Mouse (Mus musculus): ENCODE results near the gene Nploc4. TPM values are rescaled to one million over a fixed set of nuclear protein-coding genes. Genes with fewer than 3 reads are reported as not detected.

The Nploc4 gene
- polyA plus RNA-seq, 1 experiment, result 61.8 TPM

DNA sequence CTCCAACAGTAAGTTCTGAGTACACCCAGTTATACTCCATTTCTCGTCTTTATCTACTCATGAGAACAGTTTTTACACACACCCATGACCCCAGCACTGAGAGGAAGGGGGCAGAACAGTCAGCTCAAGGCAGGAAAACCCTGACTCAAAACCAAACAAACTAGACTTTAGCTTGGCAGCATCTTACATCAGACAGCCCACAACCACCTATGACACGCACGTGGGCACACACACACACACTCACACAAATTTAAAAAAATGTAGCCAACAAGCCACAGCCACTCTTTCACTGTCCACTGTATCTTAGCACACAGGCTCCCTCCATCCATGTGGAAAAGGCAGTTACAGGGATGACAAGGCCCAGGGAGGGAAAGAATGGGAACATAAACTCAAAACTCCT, 10.8 kb downstream of the Nploc4 start:
- no peaks in the 10 kb centered on the region for H3K27me3 ChIP-seq (ENCODE audit: control insufficient read depth, insufficient read depth, insufficient read length)
- TF ChIP-seq USF1 (IDR thresholded peaks at IDR 0.05; ENCODE audit: low read depth) (no peak), REST (IDR thresholded peaks at IDR 0.05; ENCODE audit: insufficient read depth, insufficient read length) (no peak), POLR2AphosphoS2 (IDR thresholded peaks at IDR 0.05; ENCODE audit: insufficient read length, low read depth) (no peak), POLR2A (IDR thresholded peaks at IDR 0.05; ENCODE audit: insufficient read length, low read depth) (no peak), SRF (IDR thresholded peaks at IDR 0.05; ENCODE audit: control insufficient read depth, insufficient read length, low read depth) (no peak), TCF12 (IDR thresholded peaks at IDR 0.05; ENCODE audit: insufficient read depth, poor library complexity, severe bottlenecking) (no peak), TCF3 (IDR thresholded peaks at IDR 0.05; ENCODE audit: insufficient read length, low read depth) (no peak), CEBPB (IDR thresholded peaks at IDR 0.05; ENCODE audit: insufficient read depth, poor library complexity, severe bottlenecking) (no peak), E2F4 (IDR thresholded peaks at IDR 0.05; ENCODE audit: insufficient read depth) (no peak), MAX (IDR thresholded peaks at IDR 0.05; ENCODE audit: low read depth) (no peak)
- H3K79me2 ChIP-seq (ENCODE audit: control insufficient read depth, insufficient read depth), result peaks cover 55% of the 10 kb centered on the region
- H3ac ChIP-seq (ENCODE audit: control insufficient read depth, insufficient read length), result no peak overlapping the region
- no peak overlapping the region for H3K4me2 ChIP-seq (ENCODE audit: low read depth)
- peaks cover 66% of the 10 kb centered on the region for H3K36me3 ChIP-seq (ENCODE audit: control insufficient read depth, insufficient read depth)
- H3K4me3 ChIP-seq, result no peak overlapping the region

DNA sequence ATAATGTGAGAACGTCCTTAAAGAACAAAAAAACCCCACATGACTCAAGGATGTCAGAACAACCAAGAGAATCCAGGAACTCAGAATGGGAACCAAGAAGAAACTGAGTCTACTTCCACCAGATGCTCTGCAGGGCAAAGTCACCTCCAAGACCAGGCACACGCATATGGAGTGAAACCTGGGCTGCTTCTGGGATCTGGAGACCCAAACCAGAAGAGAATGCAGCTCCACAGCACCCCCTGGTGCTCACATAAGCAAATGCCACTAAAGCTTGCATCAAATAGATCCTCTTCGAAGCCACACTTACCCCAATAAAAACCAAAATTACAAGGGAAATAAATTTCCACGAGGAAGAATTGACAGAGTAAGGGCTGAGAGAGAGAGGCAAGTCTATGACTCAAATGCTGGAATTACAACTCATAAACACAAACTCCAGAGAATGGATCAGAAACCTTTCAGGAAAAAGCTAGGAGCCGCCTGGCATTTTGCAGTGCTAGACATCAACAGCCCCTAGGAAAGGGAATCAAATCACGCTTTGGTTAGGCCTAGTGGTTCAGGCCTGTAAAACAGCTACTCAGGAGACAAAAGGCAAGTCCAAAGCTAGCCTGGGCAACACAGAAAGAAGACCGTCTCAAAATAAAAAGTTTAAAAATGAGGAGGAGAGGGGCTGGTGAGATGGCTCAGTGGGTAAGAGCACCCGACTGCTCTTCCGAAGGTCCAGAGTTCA, 13.8 kb downstream of the Nploc4 start:
- no peak overlapping the region for H3K4me3 ChIP-seq
- H3K4me2 ChIP-seq (ENCODE audit: low read depth), result no peak overlapping the region
- no peaks in the 10 kb centered on the region for H3K27me3 ChIP-seq (ENCODE audit: control insufficient read depth, insufficient read depth, insufficient read length)
- TF ChIP-seq USF1 (IDR thresholded peaks at IDR 0.05; ENCODE audit: low read depth), result no peak
- no peak for TF ChIP-seq REST (IDR thresholded peaks at IDR 0.05; ENCODE audit: insufficient read depth, insufficient read length)
- TF ChIP-seq SRF (IDR thresholded peaks at IDR 0.05; ENCODE audit: control insufficient read depth, insufficient read length, low read depth), result no peak
- TF ChIP-seq TCF12 (IDR thresholded peaks at IDR 0.05; ENCODE audit: insufficient read depth, poor library complexity, severe bottlenecking), result no peak
- no peak for TF ChIP-seq TCF3 (IDR thresholded peaks at IDR 0.05; ENCODE audit: insufficient read length, low read depth)
- no peak for TF ChIP-seq MYOD1 (IDR thresholded peaks at IDR 0.05; ENCODE audit: control insufficient read depth in 1 of 3, insufficient read length in 2 of 3, low read depth in 2 of 3)
- no peak for TF ChIP-seq POLR2AphosphoS2 (IDR thresholded peaks at IDR 0.05; ENCODE audit: insufficient read length, low read depth)
- no peak for TF ChIP-seq POLR2A (IDR thresholded peaks at IDR 0.05; ENCODE audit: insufficient read length, low read depth)
- no peak for TF ChIP-seq MYOG (IDR thresholded peaks at IDR 0.05; ENCODE audit: control insufficient read depth in 1 of 3, insufficient read depth in 1 of 3, insufficient read length in 2 of 3, low read depth in 2 of 3)
- TF ChIP-seq MAX (IDR thresholded peaks at IDR 0.05; ENCODE audit: low read depth), result no peak
- H3K79me2 ChIP-seq (ENCODE audit: control insufficient read depth, insufficient read depth), result peaks cover 35% of the 10 kb centered on the region
- no peak overlapping the region for H3ac ChIP-seq (ENCODE audit: control insufficient read depth, insufficient read length)
- H3K36me3 ChIP-seq (ENCODE audit: control insufficient read depth, insufficient read depth), result peaks cover 72% of the 10 kb centered on the region

DNA sequence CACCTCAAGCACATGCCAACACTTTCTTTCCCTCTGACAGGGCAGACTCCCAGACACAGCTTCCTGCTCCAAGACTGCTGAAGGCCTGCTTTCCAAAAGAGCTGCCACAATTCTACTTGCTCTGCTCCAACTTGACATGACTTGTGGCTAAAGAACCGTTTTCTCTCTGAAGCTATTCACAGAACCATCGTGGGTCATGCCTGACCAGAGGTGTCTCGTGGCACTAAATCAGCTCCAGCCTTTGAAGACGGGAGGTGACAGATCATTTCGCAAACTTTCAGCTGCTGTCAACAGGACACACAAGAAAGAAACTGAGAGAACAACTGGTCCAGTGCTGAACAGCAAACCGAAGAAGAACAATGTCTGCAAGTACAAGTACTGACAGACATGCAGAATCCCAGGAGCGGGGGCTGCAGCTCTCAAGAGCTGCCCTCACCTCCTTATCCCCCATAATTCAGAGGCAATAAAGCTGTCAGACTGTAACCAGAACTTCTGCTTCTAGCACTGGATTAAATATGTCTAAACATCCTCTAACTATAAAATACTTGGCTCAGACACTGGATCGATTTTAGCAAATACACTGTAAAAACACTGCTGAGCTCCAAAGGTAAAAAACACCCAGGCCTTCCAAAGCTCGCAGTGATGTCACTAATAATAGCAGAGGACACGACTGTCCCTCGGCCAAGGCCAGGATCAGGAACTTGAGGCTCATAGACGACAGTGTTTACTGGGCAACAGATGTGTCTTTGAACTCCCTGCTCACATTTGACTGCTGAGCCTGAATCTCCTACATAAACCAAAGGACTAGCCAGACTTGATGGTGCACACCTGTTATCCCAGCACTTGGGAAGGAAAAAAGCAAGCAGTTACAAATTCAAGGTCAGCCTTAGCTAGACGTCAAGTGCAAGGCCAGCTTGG, 14.6 kb downstream of the Nploc4 start:
- H3ac ChIP-seq (ENCODE audit: control insufficient read depth, insufficient read length), result no peak overlapping the region
- no peak overlapping the region for H3K4me2 ChIP-seq (ENCODE audit: low read depth)

DNA sequence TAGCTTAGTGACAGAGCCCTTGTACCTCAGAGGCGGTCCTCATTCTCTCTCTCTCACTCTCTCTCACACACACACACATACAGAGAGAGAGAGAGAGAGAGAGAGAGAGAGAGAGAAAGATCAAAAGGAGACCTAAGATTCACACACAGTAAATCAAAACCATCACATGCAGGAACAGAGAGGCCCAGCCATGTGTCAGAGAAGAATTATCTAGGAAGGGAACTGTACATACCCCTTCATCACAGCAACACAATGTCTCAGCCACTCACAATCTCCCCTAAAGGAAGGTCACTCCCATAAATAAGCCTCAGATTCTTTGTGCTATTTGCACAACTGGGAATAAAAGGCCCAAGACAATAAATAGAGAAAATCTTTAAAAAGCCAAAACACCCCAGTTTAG, 18.9 kb downstream of the Nploc4 start:
- no peak overlapping the region for H3ac ChIP-seq (ENCODE audit: control insufficient read depth, insufficient read length)
- H3K27me3 ChIP-seq (ENCODE audit: control insufficient read depth, insufficient read depth, insufficient read length), result no peaks in the 10 kb centered on the region
- H3K4me2 ChIP-seq (ENCODE audit: low read depth), result no peak overlapping the region
- H3K36me3 ChIP-seq (ENCODE audit: control insufficient read depth, insufficient read depth), result peaks cover 62% of the 10 kb centered on the region
- TF ChIP-seq TCF3 (IDR thresholded peaks at IDR 0.05; ENCODE audit: insufficient read length, low read depth) (no peak), MAX (IDR thresholded peaks at IDR 0.05; ENCODE audit: low read depth) (no peak), CEBPB (IDR thresholded peaks at IDR 0.05; ENCODE audit: insufficient read depth, poor library complexity, severe bottlenecking) (no peak), USF1 (IDR thresholded peaks at IDR 0.05; ENCODE audit: low read depth) (no peak), E2F4 (IDR thresholded peaks at IDR 0.05; ENCODE audit: insufficient read depth) (no peak), REST (IDR thresholded peaks at IDR 0.05; ENCODE audit: insufficient read depth, insufficient read length) (no peak), POLR2A (IDR thresholded peaks at IDR 0.05; ENCODE audit: insufficient read length, low read depth) (no peak), POLR2AphosphoS2 (IDR thresholded peaks at IDR 0.05; ENCODE audit: insufficient read length, low read depth) (no peak), MYOD1 (IDR thresholded peaks at IDR 0.05; ENCODE audit: control insufficient read depth in 1 of 3, insufficient read length in 2 of 3, low read depth in 2 of 3) (no peak), SRF (IDR thresholded peaks at IDR 0.05; ENCODE audit: control insufficient read depth, insufficient read length, low read depth) (no peak), MYOG (IDR thresholded peaks at IDR 0.05; ENCODE audit: control insufficient read depth in 1 of 3, insufficient read depth in 1 of 3, insufficient read length in 2 of 3, low read depth in 2 of 3) (no peak), TCF12 (IDR thresholded peaks at IDR 0.05; ENCODE audit: insufficient read depth, poor library complexity, severe bottlenecking) (no peak)
- H3K79me2 ChIP-seq (ENCODE audit: control insufficient read depth, insufficient read depth), result peaks cover 13% of the 10 kb centered on the region
- no peak overlapping the region for H3K4me3 ChIP-seq

More for the DNA sequence above, 14.6 kb downstream of the Nploc4 start:
- TF ChIP-seq MYOD1 (IDR thresholded peaks at IDR 0.05; ENCODE audit: control insufficient read depth in 1 of 3, insufficient read length in 2 of 3, low read depth in 2 of 3) (no peak), E2F4 (IDR thresholded peaks at IDR 0.05; ENCODE audit: insufficient read depth) (no peak), USF1 (IDR thresholded peaks at IDR 0.05; ENCODE audit: low read depth) (no peak), MYOG (IDR thresholded peaks at IDR 0.05; ENCODE audit: control insufficient read depth in 1 of 3, insufficient read depth in 1 of 3, insufficient read length in 2 of 3, low read depth in 2 of 3) (no peak)
- H3K79me2 ChIP-seq (ENCODE audit: control insufficient read depth, insufficient read depth), result peaks cover 28% of the 10 kb centered on the region
- no peaks in the 10 kb centered on the region for H3K27me3 ChIP-seq (ENCODE audit: control insufficient read depth, insufficient read depth, insufficient read length)
- no peak overlapping the region for H3K4me3 ChIP-seq
- H3K36me3 ChIP-seq (ENCODE audit: control insufficient read depth, insufficient read depth), result peaks cover 71% of the 10 kb centered on the region

Data from myocyte (in vitro differentiated cells).